Mouse (Mus musculus) limb, embryonic 11.5 days (tissue): Measurements from ENCODE around the gene Chka. TPM values are rescaled to one million over a fixed set of nuclear protein-coding genes. Genes with fewer than 3 reads are reported as not detected.

Experiments used
- ATAC-seq: fragments of 200-750 bp; cut with Nextera tagmentation; 2 replicates; pipeline ENCODE4 v1.8.0; 2017; ENCODE audit warnings: low read depth; ENCODE audit not compliant: insufficient number of reproducible peaks, low FRiP score, low TSS enrichment
- DNase-seq: peaks from one replicate; pipeline ENCODE4 v3.0.0-alpha.2; 2015; ENCODE audit warnings: low spot score
- H3K27ac ChIP-seq: fragments of 300-500 bp; sonication (generic); replicated peaks from 2 replicates; pipeline ENCODE4 v1.5.1; 2014; ENCODE audit warnings: low read depth, mild to moderate bottlenecking, low read length
- H3K27me3 ChIP-seq: fragments of 300-500 bp; sonication (generic); 2 replicates; pipeline ENCODE4 v1.6.1; 2014; ENCODE audit warnings: mild to moderate bottlenecking, low read length, mixed read lengths; ENCODE audit not compliant: control insufficient read depth, insufficient read depth
- H3K36me3 ChIP-seq: fragments of 300-500 bp; sonication (generic); 2 replicates; pipeline ENCODE4 v1.6.1; 2014; ENCODE audit warnings: mild to moderate bottlenecking, low read length, moderate library complexity, mixed read lengths; ENCODE audit not compliant: control insufficient read depth, insufficient read depth
- H3K4me1 ChIP-seq: fragments of 300-500 bp; sonication (generic); 2 replicates; pipeline ENCODE4 v1.6.1; 2014; ENCODE audit warnings: low read length, mixed read lengths; ENCODE audit not compliant: control insufficient read depth, insufficient read depth
- H3K4me2 ChIP-seq: fragments of 300-500 bp; sonication (generic); 2 replicates; pipeline ENCODE4 v1.6.1; 2014; ENCODE audit warnings: low read depth, mild to moderate bottlenecking, moderate library complexity; ENCODE audit not compliant: severe bottlenecking
- H3K4me3 ChIP-seq: fragments of 300-500 bp; sonication (generic); 2 replicates; pipeline ENCODE4 v1.5.1; 2014; ENCODE audit warnings: low read depth, low read length
- H3K9ac ChIP-seq: fragments of 300-500 bp; sonication (generic); 2 replicates; pipeline ENCODE4 v1.6.1; 2014; ENCODE audit warnings: mild to moderate bottlenecking, low read length
- H3K9me3 ChIP-seq: fragments of 300-500 bp; sonication (generic); 2 replicates; pipeline ENCODE4 v1.6.1; 2016; ENCODE audit warnings: low read length; ENCODE audit not compliant: control insufficient read depth
- WGBS: fragments of 180-500 bp; shearing (Covaris S2); extraction: QIAGEN DNeasy Blood & Tissue Kit; methylation state at CpG from one replicate; pipeline ENCODE4 v1.1.7; 2014; 5-methylcytosine and 5-hydroxymethylcytosine counted together
- polyA plus RNA-seq: library from polyadenylated mRNA; unstranded; fragments of >200 nt; fragmentation: Nextera tagmentation; extraction: Ambion mirVana; gene quantifications from 2 replicates; pipeline ENCODE4 v1.2.1, GENCODE M21; 2014

The Chka gene
- polyA plus RNA-seq, 1 experiment from 2014 or later, result 47.3 TPM

GRCm38 (mm10) chr19:3919928-3920327 is 68.4 kb downstream of the Chka start:
- ATAC-seq (no peak), DNase-seq (no peak)
- H3K9ac ChIP-seq, result no peak overlapping the region
- H3K9me3 ChIP-seq, result no peaks in the 10 kb centered on the region
- no peak overlapping the region for H3K4me3 ChIP-seq
- no peaks in the 10 kb centered on the region for H3K27me3 ChIP-seq
- no peaks in the 10 kb centered on the region for H3K36me3 ChIP-seq
- H3K27ac ChIP-seq, result no peak overlapping the region
- no peak overlapping the region for H3K4me2 ChIP-seq
- no peaks in the 10 kb centered on the region for H3K4me1 ChIP-seq

- no peak for ATAC-seq
- Histone ChIP-seq H3K4me1 (no peaks in the 10 kb centered on the region), H3K27me3 (no peaks in the 10 kb centered on the region), H3K9me3 (no peaks in the 10 kb centered on the region), H3K36me3 (no peaks in the 10 kb centered on the region), H3K4me2 (no peak overlapping the region), H3K4me3 (no peak overlapping the region), H3K27ac (no peak overlapping the region), H3K9ac (no peak overlapping the region)
- WGBS, result 54% methylated on average over 10 of the region's 10 CpGs
- no peak for DNase-seq
Observed at GRCm38 (mm10) chr19:3922661-3923371, 71.2 kb downstream of the Chka start.

DNA sequence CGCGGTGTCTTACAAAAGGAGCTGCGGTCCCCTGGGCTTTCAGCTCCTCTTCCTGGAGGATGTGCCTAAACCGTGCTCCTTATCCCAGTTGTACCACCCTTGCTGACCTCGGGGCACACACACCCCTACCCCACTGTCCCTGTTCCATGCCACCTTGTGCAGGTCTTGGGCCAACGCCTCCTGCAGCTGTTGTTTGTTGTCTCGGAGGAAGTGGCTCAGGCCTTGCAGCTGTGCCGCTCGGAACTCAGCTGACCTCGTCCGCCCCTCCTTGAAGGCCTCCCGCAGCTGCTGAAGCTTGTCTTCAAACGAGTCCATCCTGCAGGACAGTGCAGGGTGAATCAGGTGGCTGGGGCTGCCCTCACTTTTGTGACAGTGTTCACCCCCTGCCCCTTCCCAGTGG is 72.0 kb downstream of the Chka start:
- H3K27ac ChIP-seq, result no peak overlapping the region
- no peak overlapping the region for H3K4me2 ChIP-seq
- H3K4me3 ChIP-seq, result no peak overlapping the region
- H3K36me3 ChIP-seq, result no peaks in the 10 kb centered on the region
- WGBS, result 56% methylated on average over 13 of the region's 13 CpGs
- no peaks in the 10 kb centered on the region for H3K27me3 ChIP-seq
- no peaks in the 10 kb centered on the region for H3K9me3 ChIP-seq
- no peak for ATAC-seq
- no peaks in the 10 kb centered on the region for H3K4me1 ChIP-seq
- no peak for DNase-seq
- H3K9ac ChIP-seq, result no peak overlapping the region

GRCm38 (mm10) chr19:3924190-3924589 is 72.6 kb downstream of the Chka start:
- ATAC-seq (no peak), DNase-seq (no peak)
- H3K4me2 ChIP-seq, result no peak overlapping the region
- H3K4me1 ChIP-seq, result no peaks in the 10 kb centered on the region
- no peaks in the 10 kb centered on the region for H3K36me3 ChIP-seq
- no peaks in the 10 kb centered on the region for H3K27me3 ChIP-seq
- H3K4me3 ChIP-seq, result no peak overlapping the region
- no peaks in the 10 kb centered on the region for H3K9me3 ChIP-seq
- no peak overlapping the region for H3K27ac ChIP-seq
- 80% methylated on average over 8 of the region's 8 CpGs for WGBS
- no peak overlapping the region for H3K9ac ChIP-seq

DNA sequence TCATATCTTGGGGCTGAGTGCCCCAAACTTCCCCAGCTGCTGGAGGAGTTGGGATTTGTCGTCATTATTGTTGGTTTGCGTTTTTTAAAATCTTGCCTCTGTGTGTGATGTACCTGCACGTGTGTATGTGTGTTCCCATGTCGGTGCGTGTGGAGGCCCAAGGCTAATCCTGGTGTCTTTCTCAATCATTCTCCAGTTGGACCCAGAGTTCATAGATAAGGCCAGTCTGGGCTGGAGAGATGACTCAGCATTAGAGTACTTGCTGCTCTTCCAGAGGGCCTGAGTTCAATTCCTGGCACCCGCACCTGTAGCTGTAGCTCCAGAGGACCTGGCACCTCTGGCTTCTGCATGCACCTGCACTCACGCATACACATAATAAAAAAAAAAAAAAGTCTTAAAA is 73.3 kb downstream of the Chka start:
- ATAC-seq (no peak), DNase-seq (no peak)
- no peak overlapping the region for H3K4me2 ChIP-seq
- no peaks in the 10 kb centered on the region for H3K27me3 ChIP-seq
- no peaks in the 10 kb centered on the region for H3K4me1 ChIP-seq
- WGBS, result 90% methylated on average over 7 of the region's 7 CpGs
- H3K9me3 ChIP-seq, result no peaks in the 10 kb centered on the region
- H3K9ac ChIP-seq, result no peak overlapping the region
- H3K36me3 ChIP-seq, result no peaks in the 10 kb centered on the region
- H3K27ac ChIP-seq, result no peak overlapping the region
- no peak overlapping the region for H3K4me3 ChIP-seq

DNA sequence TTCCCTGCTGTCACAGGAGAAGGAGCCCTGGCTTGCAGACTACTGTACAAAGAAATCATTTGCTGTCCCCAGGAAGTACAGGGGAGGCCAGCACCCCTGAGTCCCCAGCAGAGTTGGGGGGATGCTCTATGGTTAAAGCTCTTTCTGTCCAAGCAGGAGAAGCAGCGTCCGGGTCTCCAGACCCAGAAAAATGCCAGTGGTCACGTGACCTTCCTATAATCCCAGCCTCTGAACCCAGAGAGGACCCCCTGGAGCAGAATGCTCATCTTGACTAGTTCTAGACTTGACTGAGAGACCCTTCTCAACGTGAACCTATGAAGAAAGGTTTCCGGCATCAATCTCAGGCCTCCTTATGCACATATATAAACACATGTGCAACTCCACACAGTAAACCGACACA is 74.3 kb downstream of the Chka start:
- H3K4me1 ChIP-seq, result no peaks in the 10 kb centered on the region
- H3K4me3 ChIP-seq, result no peak overlapping the region
- WGBS, result 85% methylated on average over 6 of the region's 6 CpGs
- no peaks in the 10 kb centered on the region for H3K36me3 ChIP-seq
- H3K4me2 ChIP-seq, result no peak overlapping the region
- no peaks in the 10 kb centered on the region for H3K9me3 ChIP-seq
- H3K27ac ChIP-seq, result no peak overlapping the region
- DNase-seq, result no peak
- ATAC-seq, result no peak
- no peaks in the 10 kb centered on the region for H3K27me3 ChIP-seq
- H3K9ac ChIP-seq, result no peak overlapping the region

DNA sequence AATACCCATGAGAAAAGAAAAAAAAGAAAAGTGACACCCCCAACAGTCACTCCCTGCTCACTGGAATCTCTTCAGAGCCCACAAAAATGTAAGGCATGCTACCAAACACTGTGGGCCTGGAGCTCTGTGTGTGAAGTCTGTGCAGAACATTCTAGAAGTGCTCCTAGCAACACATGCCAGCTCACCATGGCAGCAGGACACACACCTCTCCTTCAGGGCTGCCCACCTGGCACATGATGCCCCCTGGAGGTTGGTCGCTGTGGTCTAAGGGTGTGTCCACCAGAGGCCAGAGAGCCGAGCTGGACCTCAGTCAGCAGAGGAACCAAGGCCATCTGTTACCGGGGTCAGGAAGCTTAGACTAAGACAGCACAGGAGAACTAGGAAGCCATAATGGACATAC is 74.7 kb downstream of the Chka start:
- ATAC-seq, result no peak
- no peak for DNase-seq
- no peak overlapping the region for H3K4me2 ChIP-seq
- no peaks in the 10 kb centered on the region for H3K27me3 ChIP-seq
- no peaks in the 10 kb centered on the region for H3K36me3 ChIP-seq
- 68% methylated on average over 3 of the region's 3 CpGs for WGBS
- H3K9ac ChIP-seq, result no peak overlapping the region
- H3K9me3 ChIP-seq, result no peaks in the 10 kb centered on the region
- no peaks in the 10 kb centered on the region for H3K4me1 ChIP-seq
- no peak overlapping the region for H3K4me3 ChIP-seq
- no peak overlapping the region for H3K27ac ChIP-seq

- Histone ChIP-seq H3K4me1 (no peaks in the 10 kb centered on the region), H3K9me3 (no peaks in the 10 kb centered on the region), H3K36me3 (no peaks in the 10 kb centered on the region), H3K27me3 (no peaks in the 10 kb centered on the region), H3K27ac (no peak overlapping the region), H3K9ac (no peak overlapping the region), H3K4me2 (no peak overlapping the region), H3K4me3 (no peak overlapping the region)
- ATAC-seq, result no peak
- 67% methylated on average over 6 of the region's 6 CpGs for WGBS
- no peak for DNase-seq
Observed at GRCm38 (mm10) chr19:3926685-3927084, 75.1 kb downstream of the Chka start.

- Histone ChIP-seq H3K4me1 (no peaks in the 10 kb centered on the region), H3K27me3 (no peaks in the 10 kb centered on the region), H3K27ac (no peak overlapping the region), H3K36me3 (no peaks in the 10 kb centered on the region), H3K4me3 (no peak overlapping the region), H3K4me2 (no peak overlapping the region), H3K9me3 (no peaks in the 10 kb centered on the region), H3K9ac (no peak overlapping the region)
- 89% methylated on average over 4 of the region's 4 CpGs for WGBS
- DNase-seq (no peak), ATAC-seq (no peak)
Observed at GRCm38 (mm10) chr19:3927989-3928388, 76.4 kb downstream of the Chka start.
